Mouse (Mus musculus) cerebellum, adult 2 months (tissue): ENCODE data around the gene Pramef12. TPM values are rescaled to one million over a fixed set of nuclear protein-coding genes. Genes with fewer than 3 reads are reported as not detected.
"Not testable (repeated sequence)": the region's sequence is repeated elsewhere in the genome, so short reads cannot be mapped to it uniquely, and the experiment has no call there.

Experiments used
- DNase-seq, 2 experiments: peaks; one replicate each; pipeline ENCODE4 v3.0.0; 2021
- H3K27ac ChIP-seq: fragments of 200-500 bp; 2 replicates; pipeline ENCODE4 v1.5.1; 2012; ENCODE audit warnings: low read length, control low read depth, inconsistent platforms; ENCODE audit not compliant: insufficient read depth
- H3K27me3 ChIP-seq: fragments of 200-500 bp; 2 replicates; pipeline ENCODE4 v1.6.1; 2012; ENCODE audit warnings: inconsistent platforms, mild to moderate bottlenecking, low read length, moderate library complexity; ENCODE audit not compliant: control insufficient read depth, insufficient read depth
- H3K4me1 ChIP-seq: fragments of 200-500 bp; 2 replicates; pipeline ENCODE4 v1.6.1; 2011; ENCODE audit warnings: low read length; ENCODE audit not compliant: control insufficient read depth, insufficient read depth
- H3K4me3 ChIP-seq: fragments of 200-500 bp; replicated peaks from 2 replicates; pipeline ENCODE3; 2011; ENCODE audit warnings: mild to moderate bottlenecking, low read depth, low read length, control low read depth; ENCODE audit not compliant: insufficient read depth
- CTCF ChIP-seq: fragments of 200-500 bp; IDR thresholded peaks from 2 replicates; pipeline ENCODE4 v1.5.1; 2011; ENCODE audit warnings: low read depth, mild to moderate bottlenecking, control low read depth, low read length, moderate library complexity, borderline replicate concordance; ENCODE audit not compliant: insufficient read depth
- POLR2A ChIP-seq: fragments of 200-500 bp; IDR thresholded peaks from 2 replicates; pipeline ENCODE4 v1.6.1; 2011; ENCODE audit warnings: low read length, control low read depth, borderline replicate concordance; ENCODE audit not compliant: insufficient read depth
- WGBS: fragments of 180-500 bp; shearing (Covaris S2); methylation state at CpG from one replicate; pipeline ENCODE4 v1.1.7; 2018; 5-methylcytosine and 5-hydroxymethylcytosine counted together
- polyA plus RNA-seq: library from polyadenylated mRNA; depleted of rRNA; stranded (reverse); fragments of >200 nt; gene quantifications from 2 replicates; pipeline ENCODE4 v1.2.3, GENCODE M21; 2012; rRNA removed

Gene Pramef12
- polyA plus RNA-seq, 1 experiment = not detected

- Histone ChIP-seq H3K27me3 (no peaks in the 10 kb centered on the region), H3K27ac (no peak overlapping the region), H3K4me3 (no peak overlapping the region), H3K4me1 (no peaks in the 10 kb centered on the region)
- no peak for TF ChIP-seq POLR2A
- no peak for TF ChIP-seq CTCF
- DNase-seq = no peak
- WGBS = 19% methylated on average over 3 of the region's 3 CpGs
These were observed 20.6 kb upstream of the Pramef12 start for GRCm38 (mm10) chr4:144428868-144429267.

GRCm38 (mm10) chr4:144424590-144424989 lies 16.3 kb upstream of the Pramef12 start:
- WGBS = 66% methylated on average over 5 of the region's 5 CpGs
- H3K27ac ChIP-seq = no peak overlapping the region
- no peaks in the 10 kb centered on the region for H3K27me3 ChIP-seq
- no peak for DNase-seq
- H3K4me3 ChIP-seq = no peak overlapping the region
- TF ChIP-seq POLR2A (no peak), CTCF (no peak)
- H3K4me1 ChIP-seq = no peaks in the 10 kb centered on the region

GRCm38 (mm10) chr4:144420644-144421043 lies 12.4 kb upstream of the Pramef12 start:
- Histone ChIP-seq H3K27me3 (no peaks in the 10 kb centered on the region), H3K4me1 (no peaks in the 10 kb centered on the region), H3K4me3 (no peak overlapping the region), H3K27ac (no peak overlapping the region)
- DNase-seq = no peak
- no peak for TF ChIP-seq CTCF
- TF ChIP-seq POLR2A = no peak

GRCm38 (mm10) chr4:144406261-144406660 lies 2.0 kb downstream of the Pramef12 start:
- Histone ChIP-seq H3K4me3 (no peak overlapping the region), H3K27me3 (no peaks in the 10 kb centered on the region), H3K27ac (no peak overlapping the region), H3K4me1 (no peaks in the 10 kb centered on the region)
- TF ChIP-seq CTCF = no peak
- no peak for TF ChIP-seq POLR2A
- WGBS = 57% methylated on average over 3 of the region's 3 CpGs
- no peak for DNase-seq

GRCm38 (mm10) chr4:144404456-144405086 lies 3.7 kb downstream of the Pramef12 start:
- Histone ChIP-seq H3K4me1 (no peaks in the 10 kb centered on the region), H3K27me3 (no peaks in the 10 kb centered on the region), H3K4me3 (no peak overlapping the region), H3K27ac (no peak overlapping the region)
- no peak for DNase-seq
- WGBS = 9% methylated on average over 17 of the region's 17 CpGs
- TF ChIP-seq POLR2A = no peak
- no peak for TF ChIP-seq CTCF

- no peaks in the 10 kb centered on the region for H3K27me3 ChIP-seq
- WGBS = 89% methylated on average over 4 of the region's 4 CpGs
- DNase-seq = no peak
- no peak overlapping the region for H3K4me3 ChIP-seq
- TF ChIP-seq CTCF (no peak), POLR2A (no peak)
- H3K27ac ChIP-seq = no peak overlapping the region
- no peaks in the 10 kb centered on the region for H3K4me1 ChIP-seq
These were observed 5.6 kb downstream of the Pramef12 start for GRCm38 (mm10) chr4:144402712-144403111.

GRCm38 (mm10) chr4:144396316-144396715 lies 11.9 kb downstream of the Pramef12 start:
- 40% methylated on average over 3 of the region's 3 CpGs for WGBS
- H3K27ac ChIP-seq = no peak overlapping the region
- DNase-seq = no peak
- no peak overlapping the region for H3K4me3 ChIP-seq
- no peaks in the 10 kb centered on the region for H3K27me3 ChIP-seq
- TF ChIP-seq CTCF (no peak), POLR2A (no peak)
- H3K4me1 ChIP-seq = no peaks in the 10 kb centered on the region

- TF ChIP-seq CTCF (no peak), POLR2A (no peak)
- Histone ChIP-seq H3K27me3 (no peaks in the 10 kb centered on the region), H3K4me3 (no peak within 1 kb of the TSS), H3K27ac (no peak within 1 kb of the TSS), H3K4me1 (no peaks in the 10 kb centered on the region)
- DNase-seq = no peak
- 46% methylated on average over 2 of the region's 2 CpGs for WGBS
These were observed 30.4 kb downstream of the Pramef12 start, which contains the start of gene Pramef20 for GRCm38 (mm10) chr4:144377911-144378310. Gene Pramef20 (minus strand): TSS chr4:144377933.

GRCm38 (mm10) chr4:144357642-144358041 lies 50.6 kb downstream of the Pramef12 start, which contains the start of gene Gm13119:
Gene Gm13119 (plus strand): TSS chr4:144357942.
- 79% methylated on average over 3 of the region's 3 CpGs for WGBS
- H3K4me3 ChIP-seq, DNase-seq, H3K27ac ChIP-seq, H3K4me1 ChIP-seq, H3K27me3 ChIP-seq: not testable (repeated sequence)

Other genes starting within 250 kb of the Pramef12 start
- gene Oog3, start 245.8 kb downstream of the Pramef12 start, polyA plus RNA-seq = not detected in 2 replicates
- not detected in 2 replicates for gene Oog2, start 217.7 kb downstream of the Pramef12 start, polyA plus RNA-seq
- not detected in 2 replicates for gene C87977, start 195.1 kb downstream of the Pramef12 start, polyA plus RNA-seq
- not detected in 2 replicates for gene Pramel5, start 128.0 kb downstream of the Pramef12 start, polyA plus RNA-seq
- not detected in 2 replicates for gene Gm13128, start 78.2 kb downstream of the Pramef12 start, polyA plus RNA-seq
- gene Gm13119, start 50.5 kb downstream of the Pramef12 start, polyA plus RNA-seq = not detected in 2 replicates
- gene Pramef20, start 30.5 kb downstream of the Pramef12 start, polyA plus RNA-seq = not detected in 2 replicates
- gene 1700012P22Rik, start 30.3 kb upstream of the Pramef12 start, polyA plus RNA-seq = not detected in 2 replicates
- gene Gm9944, start 44.9 kb upstream of the Pramef12 start, polyA plus RNA-seq = not detected in 2 replicates
- not detected in 2 replicates for gene Aadacl3, start 55.3 kb upstream of the Pramef12 start, polyA plus RNA-seq
- not detected in 2 replicates for gene 9430007A20Rik, start 111.4 kb upstream of the Pramef12 start, polyA plus RNA-seq
- gene Gm13124, start 156.7 kb upstream of the Pramef12 start, polyA plus RNA-seq = not detected in 2 replicates
- gene Aadacl4, start 205.2 kb upstream of the Pramef12 start, polyA plus RNA-seq = not detected in 2 replicates